Mouse (Mus musculus) stomach, embryonic 14.5 days (tissue): ENCODE measurements around the gene Dda1. TPM values are rescaled to one million over a fixed set of nuclear protein-coding genes. Genes with fewer than 3 reads are reported as not detected.
A peak's percentile ranks its signal among the peaks of the same experiment; 100 is the strongest.

Experiments used
- ATAC-seq: fragments of 200-750 bp; cut with Nextera tagmentation; 2 replicates; pipeline ENCODE4 v1.8.0; 2017; ENCODE audit warnings: low read depth, moderate TSS enrichment; ENCODE audit not compliant: insufficient number of reproducible peaks, insufficient read depth, low FRiP score
- H3K27ac ChIP-seq: fragments of 300-500 bp; sonication (generic); 2 replicates; pipeline ENCODE4 v1.5.1; 2014; ENCODE audit warnings: mild to moderate bottlenecking, low read length, moderate library complexity, mixed read lengths
- H3K27me3 ChIP-seq: fragments of 300-500 bp; sonication (generic); 2 replicates; pipeline ENCODE4 v1.6.1; 2014; ENCODE audit warnings: low read length, control low read depth, mixed read lengths; ENCODE audit not compliant: control insufficient read depth, insufficient read depth
- H3K36me3 ChIP-seq: fragments of 300-500 bp; sonication (generic); 2 replicates; pipeline ENCODE4 v1.6.1; 2014; ENCODE audit warnings: mild to moderate bottlenecking, control low read depth, low read length, moderate library complexity, mixed read lengths; ENCODE audit not compliant: control insufficient read depth, insufficient read depth
- H3K4me1 ChIP-seq: fragments of 300-500 bp; sonication (generic); 2 replicates; pipeline ENCODE4 v1.6.1; 2014; ENCODE audit warnings: low read length, control low read depth, mixed read lengths; ENCODE audit not compliant: control insufficient read depth, insufficient read depth
- H3K4me2 ChIP-seq: fragments of 300-500 bp; sonication (generic); replicated peaks from 2 replicates; pipeline ENCODE4 v1.6.1; 2014; ENCODE audit warnings: low read depth, low read length, control low read depth
- H3K4me3 ChIP-seq: fragments of 300-500 bp; sonication (generic); 2 replicates; pipeline ENCODE4 v1.5.1; 2014; ENCODE audit warnings: low read depth, low read length, control low read depth
- H3K9ac ChIP-seq: fragments of 300-500 bp; sonication (generic); replicated peaks from 2 replicates; pipeline ENCODE4 v1.6.1; 2014; ENCODE audit warnings: low read depth, mild to moderate bottlenecking, control low read depth, low read length, moderate library complexity, mixed read lengths
- H3K9me3 ChIP-seq: fragments of 300-500 bp; sonication (generic); 2 replicates; pipeline ENCODE4 v1.6.1; 2016; ENCODE audit warnings: low read depth, low read length, control low read depth; ENCODE audit not compliant: control insufficient read depth
- WGBS: fragments of 180-500 bp; shearing (Covaris S2); extraction: QIAGEN DNeasy Blood & Tissue Kit; methylation state at CpG from one replicate; pipeline ENCODE4 v1.1.7; 2014; 5-methylcytosine and 5-hydroxymethylcytosine counted together
- polyA plus RNA-seq: library from polyadenylated mRNA; unstranded; fragments of >200 nt; fragmentation: Nextera tagmentation; extraction: Ambion mirVana; gene quantifications from 2 replicates; pipeline ENCODE4 v1.2.1, GENCODE M21; 2014

Gene Dda1
- polyA plus RNA-seq, 1 experiment from 2014 or later: 98.9 TPM

DNA sequence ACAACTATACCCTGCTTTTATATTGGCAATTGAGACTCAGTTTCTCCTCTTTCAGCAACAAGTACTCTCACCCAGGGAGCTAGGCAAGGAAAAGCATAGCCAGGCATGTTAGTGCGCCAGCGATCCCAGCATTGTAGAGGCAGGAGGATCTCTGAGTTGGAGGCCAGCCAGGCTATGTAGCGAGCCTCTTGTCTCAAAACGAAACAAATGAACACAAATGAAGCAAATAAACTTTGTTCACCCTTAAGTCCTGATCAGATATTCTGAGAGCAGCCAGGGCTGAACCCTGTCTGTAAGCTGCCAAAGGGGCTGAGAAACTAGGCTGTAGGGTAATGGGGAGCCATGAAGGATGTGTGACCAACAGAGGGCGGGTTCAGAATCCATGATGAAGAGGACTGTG, 26.8 kb downstream of the Dda1 start:
- Histone ChIP-seq H3K4me3 (no peak overlapping the region), H3K4me1 (peaks cover 20% of the 10 kb centered on the region)
- 88% methylated on average over 5 of the region's 5 CpGs for WGBS

DNA sequence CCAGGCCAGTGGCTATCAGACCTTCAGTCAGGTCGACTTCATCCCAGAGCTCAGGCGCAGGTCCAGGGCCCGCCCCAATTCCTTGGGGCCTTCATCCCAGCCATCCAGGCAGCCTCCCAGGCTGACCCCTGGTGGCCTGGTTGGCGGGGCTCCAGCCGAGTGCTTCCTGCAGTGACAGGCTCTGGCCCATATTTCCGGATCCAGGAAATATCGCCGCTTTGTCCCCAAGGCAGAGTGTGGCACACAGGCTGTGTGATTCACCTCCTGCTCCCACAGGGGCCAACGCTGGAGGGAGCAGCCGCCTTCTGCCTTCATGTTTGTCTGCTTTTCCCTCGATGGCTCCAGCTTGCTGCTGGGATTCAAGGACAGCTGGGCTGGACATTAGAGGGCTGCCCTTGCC, 27.5 kb downstream of the Dda1 start:
- no peaks in the 10 kb centered on the region for H3K27me3 ChIP-seq
- no peak overlapping the region for H3K4me3 ChIP-seq
- 34% methylated on average over 11 of the region's 11 CpGs for WGBS
- no peaks in the 10 kb centered on the region for H3K9me3 ChIP-seq
- peak overlapping the region; percentile 30; the same call in 1 of the 2 replicates for H3K27ac ChIP-seq
- H3K4me2 ChIP-seq: no peak overlapping the region
- H3K4me1 ChIP-seq: peaks cover 20% of the 10 kb centered on the region
- peaks cover 18% of the 10 kb centered on the region for H3K36me3 ChIP-seq
- no peak overlapping the region; the same call in 1 of the 2 replicates for H3K9ac ChIP-seq
- peak; percentile 25; the same call in 1 of the 2 replicates for ATAC-seq

More for the DNA sequence above, 26.8 kb downstream of the Dda1 start:
- ATAC-seq: no peak
- H3K9me3 ChIP-seq: no peaks in the 10 kb centered on the region
- no peak overlapping the region for H3K4me2 ChIP-seq
- peaks cover 24% of the 10 kb centered on the region for H3K36me3 ChIP-seq
- no peaks in the 10 kb centered on the region for H3K27me3 ChIP-seq
- H3K9ac ChIP-seq: no peak overlapping the region
- H3K27ac ChIP-seq: peak overlapping the region; percentile 30; the same call in 1 of the 2 replicates

DNA sequence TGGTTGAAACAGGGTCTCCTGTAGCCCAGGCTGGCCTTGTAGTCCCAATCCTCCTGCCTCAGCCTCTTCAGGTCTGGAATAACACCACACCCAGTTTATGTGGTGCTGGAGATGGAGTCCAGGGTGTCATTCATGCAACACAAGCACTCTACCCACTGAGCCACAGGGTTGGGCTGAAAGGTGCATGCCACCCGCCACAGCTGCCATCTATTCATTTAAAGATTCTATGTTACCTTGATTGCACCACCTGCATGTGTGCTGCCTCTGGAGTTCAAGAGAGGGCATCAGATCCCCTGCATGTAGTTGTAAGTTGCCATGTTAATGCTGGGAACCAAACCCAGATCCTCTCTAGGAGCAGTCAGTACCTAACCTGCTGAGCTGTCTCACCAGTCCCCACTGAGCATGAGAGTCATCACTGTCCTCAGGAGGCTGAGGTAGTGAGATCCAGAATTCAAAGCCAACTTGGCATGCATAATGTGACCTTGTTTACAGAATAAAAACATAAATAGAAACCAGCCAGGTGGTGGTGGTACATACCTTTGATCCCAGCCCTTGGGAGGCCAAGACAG, 28.2 kb downstream of the Dda1 start:
- 84% methylated on average over 1 of the region's 1 CpGs for WGBS
- H3K27ac ChIP-seq: peak overlapping the region; percentile 30; the same call in 1 of the 2 replicates
- H3K27me3 ChIP-seq: no peaks in the 10 kb centered on the region
- H3K36me3 ChIP-seq: peaks cover 15% of the 10 kb centered on the region
- H3K9ac ChIP-seq: no peak overlapping the region
- ATAC-seq: no peak
- H3K4me2 ChIP-seq: no peak overlapping the region
- no peak overlapping the region for H3K4me3 ChIP-seq
- H3K9me3 ChIP-seq: no peaks in the 10 kb centered on the region
- peaks cover 20% of the 10 kb centered on the region for H3K4me1 ChIP-seq

DNA sequence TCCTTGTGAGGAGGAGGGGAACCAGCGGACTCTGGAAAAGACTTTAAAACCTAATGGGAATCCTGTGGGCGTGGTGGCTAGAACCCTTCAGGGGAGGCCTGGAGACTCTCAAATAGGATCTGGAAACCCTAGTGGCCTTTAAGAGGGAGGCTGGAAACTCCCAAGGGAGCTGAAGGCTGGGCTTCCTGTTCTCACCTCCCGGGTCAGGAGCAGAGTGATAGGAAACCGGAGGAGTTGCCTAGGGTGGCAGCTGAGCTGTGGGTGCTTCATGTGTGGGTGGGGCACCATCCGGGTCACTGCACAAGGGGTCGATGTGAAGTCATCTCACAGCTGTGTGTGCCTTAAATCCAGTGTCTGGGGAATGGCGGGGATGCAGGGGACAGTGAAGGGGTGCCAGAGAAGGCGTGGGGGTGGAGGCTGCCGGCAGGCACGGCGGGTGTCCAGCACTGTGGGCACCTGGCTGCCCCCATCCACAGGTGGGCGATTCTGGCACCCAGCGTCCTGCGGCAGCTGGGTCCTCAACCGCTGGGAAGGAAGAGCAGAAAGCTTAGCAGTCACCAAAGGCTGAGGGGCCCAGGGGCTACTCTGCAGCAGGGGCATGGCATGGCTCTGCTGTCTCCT, 29.0 kb downstream of the Dda1 start:
- peaks cover 20% of the 10 kb centered on the region for H3K4me1 ChIP-seq
- no peak for ATAC-seq
- H3K9ac ChIP-seq: no peak overlapping the region
- H3K4me2 ChIP-seq: no peak overlapping the region
- peak overlapping the region; percentile 29; the same call in 1 of the 2 replicates for H3K27ac ChIP-seq
- no peak overlapping the region for H3K4me3 ChIP-seq
- H3K36me3 ChIP-seq: peaks cover 7% of the 10 kb centered on the region
- H3K9me3 ChIP-seq: no peaks in the 10 kb centered on the region
- H3K27me3 ChIP-seq: no peaks in the 10 kb centered on the region
- 18% methylated on average over 15 of the region's 15 CpGs for WGBS

DNA sequence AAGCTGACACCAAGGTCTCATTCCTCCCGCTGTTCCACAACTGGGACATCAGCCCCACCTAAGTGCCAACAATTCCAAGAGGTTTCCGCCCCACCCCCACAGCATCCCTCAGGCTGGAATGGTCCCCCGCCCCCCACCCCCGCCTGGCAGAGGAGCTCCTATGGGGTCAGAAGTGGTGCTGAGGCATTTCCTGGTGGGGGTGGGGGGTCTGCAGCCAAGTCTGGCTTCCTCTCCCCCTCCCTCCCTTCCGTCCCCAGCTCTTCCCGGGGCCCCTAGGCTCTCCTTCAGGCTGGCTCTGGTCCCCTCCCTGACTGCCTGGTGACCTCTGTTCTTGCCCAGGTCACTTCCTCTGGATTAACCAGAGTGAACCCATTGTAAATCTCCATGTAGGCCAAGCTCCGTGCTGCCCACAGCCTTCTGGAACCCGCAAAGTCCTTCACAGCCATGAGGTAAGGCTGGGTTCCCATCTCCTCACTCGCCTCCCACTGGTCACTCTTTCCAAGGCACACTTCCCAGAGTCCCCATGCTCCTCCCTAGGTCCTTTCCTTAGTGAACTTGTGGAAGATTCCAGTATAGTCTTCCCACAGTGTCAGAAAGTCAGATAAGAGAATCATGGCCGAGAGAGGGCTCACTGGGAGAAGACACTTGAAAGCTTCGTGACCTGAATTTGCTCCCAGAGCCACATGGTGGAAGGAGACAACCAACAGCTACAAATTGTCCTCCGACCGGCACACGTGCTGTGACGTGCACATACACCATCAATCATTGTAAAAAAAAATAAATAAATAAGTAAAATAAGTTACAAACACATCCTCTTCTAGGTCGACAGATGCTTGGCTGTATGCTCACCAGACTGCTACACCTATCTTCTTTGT, 30.1 kb downstream of the Dda1 start:
- H3K4me3 ChIP-seq: no peak overlapping the region
- H3K4me2 ChIP-seq: no peak overlapping the region
- H3K4me1 ChIP-seq: peaks cover 20% of the 10 kb centered on the region
- WGBS: 21% methylated on average over 16 of the region's 16 CpGs
- H3K36me3 ChIP-seq: peaks cover 3% of the 10 kb centered on the region; the same call in 1 of the 2 replicates
- no peaks in the 10 kb centered on the region for H3K27me3 ChIP-seq
- no peaks in the 10 kb centered on the region for H3K9me3 ChIP-seq
- no peak overlapping the region for H3K9ac ChIP-seq
- ATAC-seq: no peak
- peak overlapping the region; percentile 29; the same call in 1 of the 2 replicates for H3K27ac ChIP-seq

- no peak overlapping the region for H3K4me2 ChIP-seq
- H3K9me3 ChIP-seq: no peaks in the 10 kb centered on the region
- no peaks in the 10 kb centered on the region for H3K36me3 ChIP-seq
- WGBS: 82% methylated on average over 4 of the region's 4 CpGs
- H3K4me3 ChIP-seq: no peak overlapping the region
- H3K4me1 ChIP-seq: no peaks in the 10 kb centered on the region
- H3K27ac ChIP-seq: no peak overlapping the region
- no peak overlapping the region for H3K9ac ChIP-seq
- ATAC-seq: no peak
- H3K27me3 ChIP-seq: peaks cover 20% of the 10 kb centered on the region
These were observed 35.4 kb downstream of the Dda1 start for GRCm38 (mm10) chr8:71504349-71504748.

- Histone ChIP-seq H3K9me3 (no peaks in the 10 kb centered on the region), H3K9ac (no peak overlapping the region), H3K4me2 (no peak overlapping the region), H3K27me3 (peaks cover 22% of the 10 kb centered on the region), H3K36me3 (no peaks in the 10 kb centered on the region), H3K27ac (no peak overlapping the region), H3K4me1 (no peaks in the 10 kb centered on the region), H3K4me3 (no peak overlapping the region)
- WGBS: 93% methylated on average over 4 of the region's 4 CpGs
- no peak for ATAC-seq
These were observed 36.3 kb downstream of the Dda1 start for GRCm38 (mm10) chr8:71505326-71505725.

DNA sequence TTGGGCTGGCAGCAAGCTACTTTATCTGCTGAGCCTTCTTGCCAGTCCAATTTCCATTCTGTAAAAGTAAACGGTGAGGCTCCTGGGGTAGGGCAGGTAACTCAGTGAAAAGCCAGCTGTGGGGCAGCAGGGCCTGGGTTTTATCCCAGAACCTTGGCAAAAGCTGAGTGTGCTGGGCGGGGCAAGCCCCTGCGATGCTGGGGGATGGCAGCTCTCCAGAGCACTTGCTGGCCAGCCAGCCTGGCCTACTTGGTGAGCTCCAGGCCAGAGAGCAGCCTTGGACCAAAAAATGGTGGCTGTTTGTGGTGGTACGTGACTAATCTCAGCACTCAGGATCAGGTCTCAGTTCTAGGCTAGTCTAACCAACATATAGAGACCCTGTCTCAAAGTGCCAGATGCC, 37.0 kb downstream of the Dda1 start:
- Histone ChIP-seq H3K9me3 (no peaks in the 10 kb centered on the region), H3K27me3 (peaks cover 22% of the 10 kb centered on the region), H3K4me3 (no peak overlapping the region), H3K4me1 (no peaks in the 10 kb centered on the region), H3K9ac (no peak overlapping the region), H3K4me2 (no peak overlapping the region), H3K36me3 (no peaks in the 10 kb centered on the region), H3K27ac (no peak overlapping the region)
- WGBS: 75% methylated on average over 4 of the region's 4 CpGs
- no peak for ATAC-seq
